Mouse (Mus musculus) adrenal gland, postnatal 4 days (tissue): ENCODE results near the gene Tiprl. TPM values are rescaled to one million over a fixed set of nuclear protein-coding genes. Genes with fewer than 3 reads are reported as not detected.
A peak's percentile ranks its signal among the peaks of the same experiment; 100 is the strongest.

ENCODE experiments used
- DNase-seq, 2 experiments: peaks; one replicate each; pipeline ENCODE4 v3.0.0; 2021 to 2022; ENCODE audit warnings: low spot score in 2 of 2, mixed read lengths in 2 of 2
- total RNA-seq, 2 experiments: library from RNA; stranded (reverse); gene quantifications; 2 replicates each; pipeline ENCODE4 v1.2.3; 2021

The Tiprl gene
- total RNA-seq, 2 experiments from 2014 or later = 54.2 to 54.4 TPM

DNA sequence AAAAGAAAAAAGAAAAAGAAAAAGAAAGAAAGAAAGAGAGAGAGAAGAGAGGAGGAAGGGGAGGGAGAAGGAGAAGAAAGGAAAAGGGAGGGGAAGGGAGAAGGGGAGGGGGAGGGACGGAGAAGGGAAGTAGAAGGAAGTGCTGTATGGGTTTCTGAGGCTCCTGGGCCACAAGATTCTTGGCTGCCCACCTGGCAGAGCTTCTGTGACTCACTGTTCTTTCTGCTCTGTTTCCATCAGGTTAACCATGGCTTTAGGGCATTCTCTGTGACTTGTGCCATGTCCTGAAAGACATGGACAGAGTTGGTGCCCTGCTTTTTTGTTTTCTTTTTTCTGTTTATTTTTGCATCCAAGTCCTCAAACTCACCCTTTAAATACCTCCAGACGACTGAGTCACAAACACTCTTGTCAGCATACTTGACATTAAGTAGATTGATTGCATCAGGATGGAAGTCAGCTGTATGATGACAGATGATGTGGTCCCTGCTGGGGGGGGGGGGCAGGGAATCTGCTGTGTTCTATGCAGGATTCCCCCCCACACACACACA, 33.2 kb downstream of the Tiprl start:
- no peak for DNase-seq

DNA sequence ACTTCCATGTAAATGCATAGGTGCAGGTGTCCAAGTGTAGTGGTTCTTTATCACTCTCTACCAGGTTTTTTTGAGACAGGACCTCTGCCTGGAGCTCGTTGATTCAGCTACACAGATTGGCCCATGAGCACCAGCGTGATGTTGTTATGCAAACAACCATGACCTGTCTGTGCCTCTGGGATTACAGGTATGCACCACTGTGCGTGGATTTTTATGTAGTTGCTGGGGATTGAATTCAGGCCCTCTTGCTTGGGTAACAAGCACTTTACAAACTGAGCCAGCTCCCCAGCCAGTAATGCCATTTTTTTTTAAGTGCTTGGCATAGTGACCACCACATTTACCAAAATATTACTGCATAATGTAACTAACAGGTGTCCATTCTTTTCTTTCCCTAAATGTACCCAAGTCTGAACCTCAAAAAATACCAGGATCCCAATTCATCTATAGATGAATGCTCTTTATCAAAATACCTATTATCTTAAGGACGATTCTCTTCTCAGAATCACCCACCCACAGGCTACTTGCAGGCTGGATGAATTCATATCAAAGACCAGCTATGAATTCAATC, 35.3 kb downstream of the Tiprl start:
- no peak for DNase-seq

- no peak for DNase-seq
These were observed 36.0 kb downstream of the Tiprl start for GRCm38 (mm10) chr1:165200748-165201147.

DNA sequence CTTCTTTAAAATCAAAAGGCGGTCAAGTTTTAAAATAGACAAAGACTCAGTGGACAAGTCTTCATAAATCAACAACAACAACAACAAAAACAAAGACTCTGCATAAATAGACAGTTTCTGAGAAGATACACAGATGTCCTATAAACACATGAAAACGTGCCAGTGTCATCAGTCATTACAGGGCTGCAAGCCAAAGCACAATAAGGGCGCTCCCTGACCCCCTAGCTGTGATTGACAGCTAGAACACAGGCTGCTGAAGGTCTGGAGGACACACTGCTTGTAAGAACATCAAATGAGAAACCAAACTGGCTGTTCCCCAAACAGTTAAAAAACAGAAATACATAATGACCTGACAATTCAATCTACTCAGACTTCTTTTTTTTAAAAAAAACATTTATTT, 37.2 kb downstream of the Tiprl start:
- no peak for DNase-seq

DNA sequence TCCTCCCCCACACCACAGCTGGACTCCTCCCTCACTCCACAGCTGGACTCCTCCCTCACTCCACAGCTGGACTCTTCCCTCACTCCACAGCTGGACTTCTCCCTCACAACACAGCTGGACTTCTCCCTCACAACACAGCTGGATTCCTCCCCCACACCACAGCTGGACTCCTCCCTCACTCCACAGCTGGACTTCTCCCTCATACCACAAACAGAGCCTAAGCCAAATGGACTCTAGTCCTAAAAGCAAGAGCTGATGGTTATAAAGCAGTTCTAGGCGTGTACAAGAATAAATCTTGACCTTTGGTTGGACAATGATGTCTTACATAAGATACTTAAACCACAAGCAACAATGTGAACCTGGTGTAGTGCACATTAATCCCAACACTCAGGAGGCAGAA, 37.8 kb downstream of the Tiprl start:
- DNase-seq = no peak

DNA sequence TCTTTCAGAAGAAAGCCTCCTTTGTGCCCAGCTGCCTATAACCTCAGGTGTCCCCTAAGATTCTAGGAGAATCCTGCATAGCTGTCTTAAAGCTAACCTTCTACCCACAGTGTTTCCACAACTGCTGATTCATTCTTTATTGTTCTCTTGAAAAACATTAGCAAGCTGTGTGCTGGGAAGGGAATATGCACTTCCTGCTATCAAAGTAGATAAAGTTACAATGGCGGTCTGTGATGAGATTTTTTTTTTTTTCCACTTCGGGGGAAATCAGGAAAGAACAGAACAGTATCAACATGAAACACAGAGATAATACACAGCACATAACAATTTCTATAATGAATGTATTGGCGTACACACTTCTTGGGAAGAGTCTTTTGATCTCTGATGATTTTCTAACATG, 38.9 kb downstream of the Tiprl start:
- DNase-seq = no peak

DNA sequence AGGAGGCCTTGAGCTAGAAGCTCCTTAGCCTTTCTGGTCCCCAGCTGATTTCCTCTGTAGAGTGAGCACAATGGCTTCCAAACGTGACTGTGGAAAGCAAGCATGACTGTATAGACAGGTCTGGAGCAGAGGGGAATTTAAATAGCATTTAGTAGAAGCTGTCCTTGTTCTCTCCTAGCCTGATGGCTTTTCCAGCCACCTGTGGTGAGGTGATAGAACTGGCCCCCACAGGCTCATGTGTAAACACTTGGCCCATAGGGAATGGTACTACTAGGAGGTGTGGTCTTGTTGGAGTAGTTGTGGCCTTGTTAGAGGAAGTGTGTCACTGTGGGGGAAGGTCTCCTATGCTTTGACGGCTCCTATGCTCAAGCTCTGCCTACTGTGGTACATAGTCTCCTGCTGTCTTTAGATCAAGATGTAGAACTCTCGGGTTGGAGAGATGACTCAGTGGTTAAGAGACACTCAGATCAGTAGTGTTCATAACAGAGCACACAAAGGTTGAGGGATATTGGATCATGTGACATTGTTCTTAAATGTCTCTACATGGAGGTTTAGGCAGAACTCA, 41.3 kb downstream of the Tiprl start:
- no peak for DNase-seq

GRCm38 (mm10) chr1:165194662-165195013, 42.2 kb downstream of the Tiprl start:
- no peak for DNase-seq

- peak; percentile 74 to 83 for DNase-seq
These were observed 42.7 kb downstream of the Tiprl start, which contains the start of gene Sft2d2 for GRCm38 (mm10) chr1:165193880-165194661. Sft2d2 (minus strand) TSS chr1:165194438.

GRCm38 (mm10) chr1:165193426-165193825, 43.4 kb downstream of the Tiprl start:
- no peak for DNase-seq

GRCm38 (mm10) chr1:165192714-165193264, 44.0 kb downstream of the Tiprl start:
- DNase-seq = no peak

GRCm38 (mm10) chr1:165192102-165192501, 44.7 kb downstream of the Tiprl start:
- DNase-seq = no peak

DNA sequence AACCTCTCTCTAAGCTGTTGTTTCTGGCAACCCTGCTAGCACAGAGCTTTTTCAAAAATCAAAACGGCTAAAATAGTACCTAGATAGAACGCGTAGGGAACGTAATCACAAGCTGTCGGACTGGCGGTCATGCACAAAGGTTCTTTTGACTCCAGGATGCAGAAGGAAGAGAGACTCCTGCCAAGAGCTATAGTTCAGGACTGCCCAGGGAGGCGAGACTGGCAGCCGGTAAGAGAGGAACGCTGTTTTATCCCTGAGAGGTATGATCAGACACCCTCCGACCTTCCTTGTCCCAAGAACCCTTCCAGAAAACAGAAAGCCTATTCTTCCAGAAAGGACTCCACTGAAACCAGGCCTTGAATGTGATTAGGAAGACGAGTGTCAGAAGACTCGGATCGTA, 45.2 kb downstream of the Tiprl start:
- no peak for DNase-seq

DNA sequence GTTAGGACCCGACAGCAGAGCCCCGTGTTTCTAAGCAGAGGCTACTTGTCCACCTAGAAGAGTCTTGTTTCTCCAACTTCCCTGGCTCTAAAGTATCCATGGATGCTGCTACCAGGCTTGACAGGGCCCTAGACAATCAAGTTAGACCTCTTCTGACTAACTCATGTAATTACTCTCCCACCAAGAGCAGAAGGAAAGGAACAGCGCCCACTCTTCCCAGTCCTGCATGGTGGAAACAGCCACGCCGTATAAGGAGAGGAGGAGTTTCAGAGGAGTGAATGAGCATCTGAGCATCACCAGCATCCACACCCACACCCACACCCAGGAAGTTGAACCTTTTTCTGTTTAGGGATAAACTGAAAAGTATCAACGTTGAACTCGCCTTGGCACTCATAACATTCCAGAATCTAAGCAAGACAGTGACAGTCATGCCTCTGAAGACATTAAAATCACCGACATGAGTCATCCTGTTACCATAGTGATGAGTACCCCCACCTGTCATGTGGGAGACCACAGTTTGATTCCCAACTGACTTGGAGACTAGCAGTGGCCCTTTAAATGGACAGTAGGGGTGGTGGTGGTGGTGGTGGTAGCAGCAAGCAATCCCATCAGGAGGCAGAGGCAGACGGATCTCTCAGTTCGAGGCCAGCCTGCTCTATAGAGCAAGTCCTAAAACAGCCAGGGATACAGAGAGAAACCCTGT, 46.1 kb downstream of the Tiprl start:
- no peak for DNase-seq

GRCm38 (mm10) chr1:165190068-165190467, 46.7 kb downstream of the Tiprl start:
- DNase-seq = no peak

DNA sequence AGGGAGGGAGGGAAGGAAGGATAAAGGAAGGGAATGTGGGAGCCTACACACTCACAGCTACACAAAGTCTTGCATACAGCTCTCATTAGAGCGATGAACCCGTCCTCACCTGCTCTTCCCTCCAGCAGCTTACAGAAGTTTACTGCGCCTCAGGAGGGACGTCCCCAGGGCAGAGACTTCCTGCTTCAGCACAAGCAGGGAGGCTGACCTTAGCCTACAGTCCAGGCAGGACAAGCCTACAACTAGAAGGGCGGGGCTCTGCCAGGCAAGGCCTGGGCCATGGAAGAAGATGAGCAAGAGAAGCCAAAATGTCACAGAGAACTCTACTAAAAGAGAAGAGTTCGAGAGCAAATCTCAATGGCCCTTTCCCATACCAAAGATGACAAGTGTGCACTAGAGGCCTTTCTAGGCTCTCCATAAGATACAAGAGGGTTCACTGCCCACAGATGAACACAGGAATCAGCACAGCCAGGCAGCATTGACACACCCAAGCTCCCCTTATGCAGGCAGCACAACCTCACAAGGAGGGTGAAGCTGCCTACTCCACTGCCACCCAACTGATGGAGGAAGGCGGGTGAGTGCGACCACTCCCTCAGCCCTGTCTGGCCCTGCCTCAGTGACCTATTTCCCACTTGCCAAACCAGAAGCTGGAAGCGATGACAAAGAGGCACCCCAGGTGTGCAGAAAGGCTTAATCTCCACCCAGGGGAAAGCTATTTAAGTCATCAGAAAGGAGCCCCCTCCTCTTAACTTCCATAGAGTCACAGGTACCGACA, 47.8 kb downstream of the Tiprl start:
- DNase-seq = no peak

DNA sequence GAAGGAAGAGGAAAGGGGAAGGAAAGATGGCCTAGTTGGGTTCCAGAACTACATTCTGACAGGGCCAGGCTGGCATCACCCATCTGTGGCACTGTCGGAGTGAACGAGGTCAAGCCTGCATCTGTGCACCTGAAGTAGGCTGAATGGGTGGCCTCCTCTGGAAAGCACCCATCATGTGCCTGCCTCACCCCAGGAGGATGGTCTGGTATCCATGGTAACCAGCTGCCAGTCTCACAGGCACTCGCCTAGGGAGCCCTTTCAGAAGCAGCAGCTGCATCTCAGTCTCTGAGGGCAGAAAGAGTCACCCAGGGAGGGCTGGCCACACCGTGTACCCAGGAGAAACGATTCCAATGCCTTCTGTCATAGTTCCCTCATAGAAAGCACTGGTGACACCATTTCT, 49.4 kb downstream of the Tiprl start:
- DNase-seq = no peak

GRCm38 (mm10) chr1:165186491-165186890, 50.3 kb downstream of the Tiprl start:
- no peak for DNase-seq

GRCm38 (mm10) chr1:165185116-165185515, 51.7 kb downstream of the Tiprl start:
- no peak for DNase-seq

DNA sequence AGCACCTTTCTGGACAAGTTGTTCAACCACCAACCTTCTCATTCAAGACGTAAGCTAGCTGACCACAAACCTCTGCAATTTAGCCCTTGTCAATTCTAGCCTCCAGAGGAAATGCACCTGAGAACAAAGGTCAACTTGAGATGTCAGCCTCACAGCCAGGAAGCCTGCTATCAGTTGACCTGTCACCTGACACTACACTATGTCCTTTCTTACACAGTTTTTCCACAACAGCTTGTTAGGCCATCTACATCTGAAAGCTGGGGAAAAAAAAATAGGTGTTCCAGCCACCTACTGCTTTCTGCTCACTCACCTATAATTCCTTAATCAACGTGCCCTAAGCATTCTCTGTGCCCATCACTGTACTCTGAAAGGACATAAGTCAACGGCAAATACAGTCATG, 52.6 kb downstream of the Tiprl start:
- DNase-seq = no peak

DNA sequence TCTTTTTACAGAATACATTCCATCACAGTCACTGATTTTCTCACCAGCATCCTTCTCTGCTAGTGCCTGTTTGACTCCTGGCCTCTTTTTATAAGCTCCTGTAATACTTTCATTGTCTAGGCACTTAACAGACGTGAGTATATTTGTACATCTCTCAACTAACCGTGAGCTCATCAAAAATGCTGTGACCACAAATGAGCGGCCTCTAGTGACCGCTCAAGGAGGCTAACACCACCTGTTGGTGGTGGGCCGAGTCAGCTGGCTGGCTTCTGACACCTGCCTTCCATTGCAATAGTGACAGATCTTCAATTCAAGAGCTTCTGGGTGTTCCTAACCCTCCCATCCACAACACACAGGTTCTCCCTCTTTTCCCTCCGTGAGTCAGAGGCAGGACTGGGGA, 53.4 kb downstream of the Tiprl start:
- no peak for DNase-seq
